Mouse (Mus musculus) neutrophil, adult 83 days (primary cell): ENCODE measurements around the gene Olfr839-ps1. TPM values are rescaled to one million over a fixed set of nuclear protein-coding genes. Genes with fewer than 3 reads are reported as not detected.

ENCODE experiments used
- total RNA-seq, 2 experiments: library from RNA; stranded (reverse); gene quantifications; one replicate each; pipeline ENCODE4 v1.2.4; 2023

The Olfr839-ps1 gene
- total RNA-seq, result under 1 TPM in 1 of 2 experiments, not detected in 1; 0.07 TPM

GRCm38 (mm10) chr9:19177212-19177611, at the start of gene Olfr839-ps1:
Gene Olfr839-ps1 (minus strand): TSS chr9:19177312.

DNA sequence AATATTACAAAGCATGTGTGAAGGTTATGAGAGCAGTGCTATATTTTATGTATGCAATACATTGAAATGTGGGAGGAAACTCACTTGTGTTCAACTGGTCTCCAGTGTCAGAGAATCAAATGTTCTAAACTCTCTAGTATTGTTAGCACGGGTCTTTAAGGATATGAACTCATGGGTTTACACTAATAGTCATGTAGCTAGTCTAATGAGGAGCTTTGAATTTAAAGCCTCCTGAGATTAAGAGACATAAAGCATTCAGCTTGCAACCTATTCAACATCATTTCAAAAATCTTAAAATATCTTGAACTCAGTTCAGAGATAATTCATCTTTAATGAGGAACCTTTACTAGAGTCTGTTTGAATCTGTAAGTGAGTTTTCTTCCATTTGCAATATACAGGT, 41.1 kb downstream of the Olfr839-ps1 start, which contains the start of gene Olfr837:
TSS of gene Olfr837 (plus strand) at position 301 of the 400 bp plus-strand sequence.

GRCm38 (mm10) chr9:19120082-19120481, 57.0 kb downstream of the Olfr839-ps1 start, which contains the start of gene Olfr836:
Gene Olfr836 (plus strand): TSS chr9:19120382.

Other genes with a start within 250 kb of the Olfr839-ps1 start
- gene Olfr832, start 240.2 kb downstream of the Olfr839-ps1 start, total RNA-seq, result not detected
- gene Olfr834, start 189.3 kb downstream of the Olfr839-ps1 start, total RNA-seq, result not detected
- gene Olfr835, start 144.6 kb downstream of the Olfr839-ps1 start, total RNA-seq, result not detected
- gene Olfr836, start 56.9 kb downstream of the Olfr839-ps1 start, total RNA-seq, result not detected
- gene Olfr837, start 41.0 kb downstream of the Olfr839-ps1 start, total RNA-seq, result not detected
- not detected for gene Olfr843, start 74.7 kb upstream of the Olfr839-ps1 start, total RNA-seq
- gene Olfr844, start 139.0 kb upstream of the Olfr839-ps1 start, total RNA-seq, result not detected
- not detected for gene Olfr845, start 159.1 kb upstream of the Olfr839-ps1 start, total RNA-seq
- gene Olfr846, start 186.7 kb upstream of the Olfr839-ps1 start, total RNA-seq, result not detected
- not detected for gene Olfr847, start 201.4 kb upstream of the Olfr839-ps1 start, total RNA-seq